Mouse (Mus musculus): ENCODE data around the gene Btf3l4. TPM values are rescaled to one million over a fixed set of nuclear protein-coding genes. Genes with fewer than 3 reads are reported as not detected.

The Btf3l4 gene
- polyA plus RNA-seq, 1 experiment from 2014 or later: 211 TPM

DNA sequence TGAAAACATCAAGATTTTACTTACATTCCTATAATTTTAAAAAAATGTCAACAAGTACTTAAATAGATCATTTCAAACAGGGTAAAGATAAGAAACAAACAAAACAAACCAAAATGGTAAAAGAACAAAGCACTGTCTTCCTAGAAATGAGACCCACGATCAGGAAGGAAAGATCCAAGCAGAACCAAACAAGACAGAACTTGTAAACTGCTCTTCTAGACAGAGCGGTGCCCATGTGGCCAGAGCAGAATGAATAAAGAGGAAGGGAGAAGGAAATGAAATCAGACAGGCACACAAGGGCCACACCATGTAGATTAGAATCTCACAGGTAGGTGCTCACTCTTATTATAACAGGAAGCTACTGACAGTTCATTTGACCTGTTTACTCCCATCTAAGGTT is 6.8 kb downstream of the Btf3l4 start:
- Histone ChIP-seq H3K4me2 (ENCODE audit: low read length) (no peak overlapping the region), H3K4me3 (replicated peaks; ENCODE audit: low read length) (no peak overlapping the region), H3K27ac (ENCODE audit: low read length) (no peak overlapping the region), H3K9me3 (ENCODE audit: control insufficient read depth, low read length) (no peaks in the 10 kb centered on the region), H3K9ac (replicated peaks; ENCODE audit: low read depth, low read length) (no peak overlapping the region), H3K4me1 (replicated peaks; ENCODE audit: control insufficient read depth, insufficient read depth, low read length) (peaks cover 4% of the 10 kb centered on the region), H3K36me3 (ENCODE audit: control insufficient read depth, insufficient read depth) (peaks cover 31% of the 10 kb centered on the region), H3K27me3 (replicated peaks; ENCODE audit: control insufficient read depth, insufficient read depth, low read length) (no peaks in the 10 kb centered on the region)
- ATAC-seq: no peak
- 86% methylated on average over 2 of the region's 2 CpGs for WGBS

DNA sequence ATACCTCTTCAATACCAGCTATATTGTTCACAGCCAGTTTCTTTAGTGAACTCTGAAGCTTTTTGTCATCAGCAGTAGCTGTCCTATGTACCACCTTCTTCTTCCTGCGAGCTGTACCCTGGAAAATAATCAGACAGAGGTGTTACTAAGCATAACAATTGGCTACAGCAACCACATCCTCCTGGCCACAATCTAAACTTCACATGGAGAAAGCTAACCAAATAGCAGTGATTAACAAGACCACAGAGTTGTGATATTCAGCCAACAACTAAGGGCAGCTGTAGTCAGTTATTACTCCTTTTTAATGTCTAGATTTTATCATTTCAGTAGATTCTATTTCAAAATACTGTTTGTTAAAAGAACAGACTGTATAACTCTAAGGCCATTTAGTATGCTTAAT is 7.3 kb downstream of the Btf3l4 start:
- no peak overlapping the region for H3K4me2 ChIP-seq (ENCODE audit: low read length)
- H3K27ac ChIP-seq (ENCODE audit: low read length): no peak overlapping the region
- H3K4me1 ChIP-seq (replicated peaks; ENCODE audit: control insufficient read depth, insufficient read depth, low read length): 0 out of 2 replicates have a peak, but pooled peaks cover 3% of the 10 kb centered on the region
- no peak overlapping the region for H3K4me3 ChIP-seq (replicated peaks; ENCODE audit: low read length)
- WGBS: 82% methylated on average over 1 of the region's 1 CpGs
- no peaks in the 10 kb centered on the region for H3K27me3 ChIP-seq (replicated peaks; ENCODE audit: control insufficient read depth, insufficient read depth, low read length)
- no peak overlapping the region for H3K9ac ChIP-seq (replicated peaks; ENCODE audit: low read depth, low read length)
- no peaks in the 10 kb centered on the region for H3K9me3 ChIP-seq (ENCODE audit: control insufficient read depth, low read length)
- H3K36me3 ChIP-seq (ENCODE audit: control insufficient read depth, insufficient read depth): peaks cover 34% of the 10 kb centered on the region
- ATAC-seq: no peak

DNA sequence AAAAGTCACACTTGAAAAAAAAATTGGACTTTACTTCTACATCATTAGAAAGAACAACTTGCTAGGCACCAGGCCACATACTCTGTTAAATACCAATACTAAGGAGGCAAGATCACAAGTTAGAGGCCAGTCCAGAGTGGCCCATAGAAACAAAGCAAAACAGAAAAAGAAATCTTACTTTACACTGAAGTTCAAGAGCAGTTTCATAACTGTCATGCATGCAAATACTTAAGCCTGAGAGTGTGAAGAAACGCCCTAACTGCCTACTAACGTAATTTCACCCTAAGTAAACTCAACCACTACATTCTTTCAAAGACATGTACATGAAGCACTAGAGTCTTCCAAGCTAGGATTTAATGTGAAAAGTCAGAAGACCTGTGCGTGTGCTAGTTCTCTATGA is 7.7 kb downstream of the Btf3l4 start:
- Histone ChIP-seq H3K9ac (replicated peaks; ENCODE audit: low read depth, low read length) (no peak overlapping the region), H3K4me2 (ENCODE audit: low read length) (no peak overlapping the region), H3K4me3 (replicated peaks; ENCODE audit: low read length) (no peak overlapping the region), H3K9me3 (ENCODE audit: control insufficient read depth, low read length) (no peaks in the 10 kb centered on the region), H3K27ac (ENCODE audit: low read length) (no peak overlapping the region), H3K36me3 (ENCODE audit: control insufficient read depth, insufficient read depth) (peaks cover 36% of the 10 kb centered on the region), H3K27me3 (replicated peaks; ENCODE audit: control insufficient read depth, insufficient read depth, low read length) (no peaks in the 10 kb centered on the region), H3K4me1 (replicated peaks; ENCODE audit: control insufficient read depth, insufficient read depth, low read length) (no peaks in the 10 kb centered on the region)
- WGBS: 96% methylated on average over 3 of the region's 3 CpGs
- ATAC-seq: no peak

DNA sequence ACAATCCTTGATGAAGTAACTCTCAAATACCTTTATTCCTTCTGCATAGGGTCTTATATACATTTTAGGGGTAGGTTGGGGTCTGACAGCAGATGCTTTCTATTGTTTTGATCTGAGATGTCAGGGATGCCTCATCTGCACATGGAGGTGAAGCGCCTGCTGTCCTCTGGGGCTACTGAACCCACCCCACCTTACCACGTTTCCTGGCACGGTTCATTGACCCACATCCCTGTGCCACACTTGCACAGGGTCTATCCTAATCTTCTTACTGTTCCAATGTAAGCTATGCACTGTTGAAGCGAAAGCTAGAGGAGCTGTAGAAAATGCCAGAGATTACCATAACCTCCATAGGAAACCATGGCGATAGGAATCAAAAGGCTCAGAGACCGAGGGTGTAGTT is 21.9 kb downstream of the Btf3l4 start:
- no peaks in the 10 kb centered on the region for H3K9me3 ChIP-seq (ENCODE audit: control insufficient read depth, low read length)
- no peak overlapping the region for H3K4me2 ChIP-seq (ENCODE audit: low read length)
- no peak overlapping the region for H3K4me3 ChIP-seq (replicated peaks; ENCODE audit: low read length)
- H3K9ac ChIP-seq (replicated peaks; ENCODE audit: low read depth, low read length): no peak overlapping the region
- no peak for ATAC-seq
- 68% methylated on average over 6 of the region's 6 CpGs for WGBS
- H3K36me3 ChIP-seq (ENCODE audit: control insufficient read depth, insufficient read depth): 0 out of 2 replicates have a peak, but pooled peaks cover 3% of the 10 kb centered on the region
- H3K27me3 ChIP-seq (replicated peaks; ENCODE audit: control insufficient read depth, insufficient read depth, low read length): no peaks in the 10 kb centered on the region
- H3K4me1 ChIP-seq (replicated peaks; ENCODE audit: control insufficient read depth, insufficient read depth, low read length): no peaks in the 10 kb centered on the region
- H3K27ac ChIP-seq (ENCODE audit: low read length): no peak overlapping the region

DNA sequence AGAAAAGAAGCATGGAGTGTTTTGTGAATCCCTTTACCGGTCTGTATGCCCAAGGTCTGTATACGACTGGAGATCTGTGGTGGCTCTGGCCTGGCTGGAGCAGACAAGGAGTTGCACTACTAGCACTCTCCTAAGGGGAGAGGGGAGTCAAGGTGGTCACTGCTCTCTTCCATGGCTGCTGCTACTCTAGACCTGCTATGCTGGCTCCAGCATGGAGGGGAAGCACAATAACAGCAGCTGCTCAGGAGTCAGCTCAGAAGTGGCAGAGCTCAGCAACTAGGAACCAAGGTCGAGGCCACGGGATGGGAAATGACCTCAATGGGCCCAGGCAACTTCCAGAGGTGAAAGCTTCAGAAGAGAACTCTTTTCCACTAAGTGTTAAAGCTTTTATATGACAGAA is 22.3 kb downstream of the Btf3l4 start:
- ATAC-seq: no peak
- 66% methylated on average over 4 of the region's 4 CpGs for WGBS
- no peak overlapping the region for H3K27ac ChIP-seq (ENCODE audit: low read length)
- H3K9ac ChIP-seq (replicated peaks; ENCODE audit: low read depth, low read length): no peak overlapping the region
- H3K4me3 ChIP-seq (replicated peaks; ENCODE audit: low read length): no peak overlapping the region
- no peaks in the 10 kb centered on the region for H3K9me3 ChIP-seq (ENCODE audit: control insufficient read depth, low read length)
- H3K36me3 ChIP-seq (ENCODE audit: control insufficient read depth, insufficient read depth): 0 out of 2 replicates have a peak, but pooled peaks cover 3% of the 10 kb centered on the region
- H3K27me3 ChIP-seq (replicated peaks; ENCODE audit: control insufficient read depth, insufficient read depth, low read length): no peaks in the 10 kb centered on the region
- H3K4me1 ChIP-seq (replicated peaks; ENCODE audit: control insufficient read depth, insufficient read depth, low read length): no peaks in the 10 kb centered on the region
- no peak overlapping the region for H3K4me2 ChIP-seq (ENCODE audit: low read length)

DNA sequence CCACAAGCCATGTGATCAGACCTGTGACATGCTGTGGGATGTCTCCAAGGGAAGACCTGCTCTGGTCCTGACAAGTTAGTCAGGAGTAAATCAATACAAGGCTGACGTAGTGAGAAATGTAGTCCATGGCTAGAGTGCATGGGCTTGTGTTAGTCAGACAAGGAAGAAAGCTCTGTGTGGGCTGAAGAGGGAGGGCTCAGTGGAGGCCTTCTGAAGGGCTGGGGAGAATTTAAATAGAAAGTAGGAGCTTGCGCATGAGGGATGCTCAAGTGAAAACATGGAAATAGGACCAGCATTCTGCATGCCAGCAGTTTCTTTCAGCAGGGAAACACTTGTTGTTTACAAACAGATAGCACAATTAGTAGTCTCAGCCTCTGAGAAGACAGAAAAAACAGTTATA is 29.9 kb downstream of the Btf3l4 start:
- Histone ChIP-seq H3K36me3 (ENCODE audit: control insufficient read depth, insufficient read depth) (no peaks in the 10 kb centered on the region), H3K27me3 (replicated peaks; ENCODE audit: control insufficient read depth, insufficient read depth, low read length) (no peaks in the 10 kb centered on the region), H3K9ac (replicated peaks; ENCODE audit: low read depth, low read length) (no peak overlapping the region), H3K9me3 (ENCODE audit: control insufficient read depth, low read length) (no peaks in the 10 kb centered on the region), H3K27ac (ENCODE audit: low read length) (no peak overlapping the region), H3K4me2 (ENCODE audit: low read length) (no peak overlapping the region), H3K4me3 (replicated peaks; ENCODE audit: low read length) (no peak overlapping the region), H3K4me1 (replicated peaks; ENCODE audit: control insufficient read depth, insufficient read depth, low read length) (no peaks in the 10 kb centered on the region)
- no peak for ATAC-seq
- 78% methylated on average over 2 of the region's 2 CpGs for WGBS

DNA sequence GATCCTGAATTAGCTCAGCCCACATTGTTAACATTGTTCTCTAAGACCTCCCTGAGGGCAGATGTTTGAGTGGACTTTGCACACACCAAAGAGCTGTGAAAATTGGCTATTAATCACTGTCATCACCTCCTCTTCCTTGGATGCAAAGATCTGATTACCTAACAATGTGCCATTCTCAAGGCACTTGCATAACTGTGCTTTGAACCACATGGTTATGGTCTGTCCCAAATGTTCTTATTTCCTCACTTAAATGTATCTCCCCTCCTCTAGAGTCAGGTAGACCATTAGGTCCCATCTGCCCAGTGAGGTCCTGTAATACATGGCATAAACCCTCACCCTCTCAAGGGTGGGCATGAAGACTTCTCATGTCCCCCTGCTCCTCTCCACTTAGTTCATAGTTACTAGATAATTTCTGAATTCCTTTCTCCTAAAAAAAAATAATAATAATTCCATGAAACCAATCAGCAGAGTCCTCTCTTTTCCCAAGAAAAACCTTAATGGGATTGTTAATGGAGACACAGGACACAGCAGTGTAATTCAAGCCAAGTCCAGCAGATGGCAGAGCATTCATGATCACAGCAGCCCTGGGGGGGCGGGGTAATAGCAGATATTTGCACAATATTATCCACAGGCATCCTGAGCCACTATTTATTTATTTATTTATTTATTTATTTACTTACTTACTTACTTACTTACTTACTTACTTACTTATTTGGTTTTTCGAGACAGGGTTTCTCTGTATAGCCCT is 35.2 kb downstream of the Btf3l4 start:
- H3K27me3 ChIP-seq (replicated peaks; ENCODE audit: control insufficient read depth, insufficient read depth, low read length): no peaks in the 10 kb centered on the region
- WGBS: 56% methylated on average over 2 of the region's 2 CpGs
- no peak overlapping the region for H3K4me3 ChIP-seq (replicated peaks; ENCODE audit: low read length)
- H3K9ac ChIP-seq (replicated peaks; ENCODE audit: low read depth, low read length): no peak overlapping the region
- no peak for ATAC-seq
- H3K9me3 ChIP-seq (ENCODE audit: control insufficient read depth, low read length): no peaks in the 10 kb centered on the region
- no peak overlapping the region for H3K4me2 ChIP-seq (ENCODE audit: low read length)
- H3K27ac ChIP-seq (ENCODE audit: low read length): no peak overlapping the region
- H3K36me3 ChIP-seq (ENCODE audit: control insufficient read depth, insufficient read depth): no peaks in the 10 kb centered on the region
- H3K4me1 ChIP-seq (replicated peaks; ENCODE audit: control insufficient read depth, insufficient read depth, low read length): no peaks in the 10 kb centered on the region

DNA sequence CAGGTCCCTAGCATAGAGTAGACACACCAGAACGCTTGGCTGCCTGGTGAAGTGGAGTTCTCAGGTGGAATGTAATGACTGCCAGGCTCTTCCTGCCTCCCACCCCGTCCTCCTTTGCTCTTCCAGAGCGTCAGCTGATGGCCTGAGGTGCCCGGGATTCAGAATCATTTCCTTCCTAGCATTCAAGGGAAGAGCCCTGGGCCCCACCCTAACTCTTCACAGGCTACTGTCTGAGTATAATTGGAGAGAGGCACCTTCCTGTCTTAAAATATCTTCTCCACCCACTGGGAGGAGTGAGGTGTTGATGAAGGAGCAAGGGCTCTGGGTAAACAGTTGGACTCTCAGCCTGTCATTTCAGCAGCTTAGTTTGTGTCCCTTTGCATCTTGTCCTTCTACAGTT is 36.7 kb downstream of the Btf3l4 start:
- Histone ChIP-seq H3K4me1 (replicated peaks; ENCODE audit: control insufficient read depth, insufficient read depth, low read length) (no peaks in the 10 kb centered on the region), H3K36me3 (ENCODE audit: control insufficient read depth, insufficient read depth) (no peaks in the 10 kb centered on the region), H3K4me2 (ENCODE audit: low read length) (no peak overlapping the region), H3K4me3 (replicated peaks; ENCODE audit: low read length) (no peak overlapping the region), H3K27me3 (replicated peaks; ENCODE audit: control insufficient read depth, insufficient read depth, low read length) (no peaks in the 10 kb centered on the region), H3K27ac (ENCODE audit: low read length) (no peak overlapping the region), H3K9ac (replicated peaks; ENCODE audit: low read depth, low read length) (no peak overlapping the region), H3K9me3 (ENCODE audit: control insufficient read depth, low read length) (no peaks in the 10 kb centered on the region)
- 66% methylated on average over 4 of the region's 4 CpGs for WGBS
- no peak for ATAC-seq

DNA sequence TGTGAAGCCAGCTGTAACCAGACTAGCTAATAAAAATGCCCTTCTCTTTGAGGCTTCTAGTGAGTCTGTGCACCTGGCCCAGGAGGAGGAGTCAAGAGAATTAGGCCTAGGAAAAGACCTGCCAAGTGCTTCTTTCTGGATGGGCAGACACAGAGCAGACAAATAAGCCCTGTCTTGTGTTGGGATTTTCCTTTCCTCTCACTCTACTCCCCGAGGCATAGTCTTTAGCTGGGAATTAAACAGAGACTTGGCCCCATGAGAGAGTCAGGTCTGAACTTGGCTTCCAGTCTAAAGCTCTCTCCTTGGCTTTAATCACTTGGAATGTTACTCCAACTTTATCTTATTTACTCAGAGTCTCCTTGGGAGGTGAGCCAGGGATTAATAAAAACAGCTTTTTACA is 39.5 kb downstream of the Btf3l4 start:
- no peak for ATAC-seq
- Histone ChIP-seq H3K4me1 (replicated peaks; ENCODE audit: control insufficient read depth, insufficient read depth, low read length) (no peaks in the 10 kb centered on the region), H3K27me3 (replicated peaks; ENCODE audit: control insufficient read depth, insufficient read depth, low read length) (no peaks in the 10 kb centered on the region), H3K4me2 (ENCODE audit: low read length) (no peak overlapping the region), H3K4me3 (replicated peaks; ENCODE audit: low read length) (no peak overlapping the region), H3K27ac (ENCODE audit: low read length) (no peak overlapping the region), H3K36me3 (ENCODE audit: control insufficient read depth, insufficient read depth) (no peaks in the 10 kb centered on the region), H3K9ac (replicated peaks; ENCODE audit: low read depth, low read length) (no peak overlapping the region), H3K9me3 (ENCODE audit: control insufficient read depth, low read length) (no peaks in the 10 kb centered on the region)
- 55% methylated on average over 1 of the region's 1 CpGs for WGBS

DNA sequence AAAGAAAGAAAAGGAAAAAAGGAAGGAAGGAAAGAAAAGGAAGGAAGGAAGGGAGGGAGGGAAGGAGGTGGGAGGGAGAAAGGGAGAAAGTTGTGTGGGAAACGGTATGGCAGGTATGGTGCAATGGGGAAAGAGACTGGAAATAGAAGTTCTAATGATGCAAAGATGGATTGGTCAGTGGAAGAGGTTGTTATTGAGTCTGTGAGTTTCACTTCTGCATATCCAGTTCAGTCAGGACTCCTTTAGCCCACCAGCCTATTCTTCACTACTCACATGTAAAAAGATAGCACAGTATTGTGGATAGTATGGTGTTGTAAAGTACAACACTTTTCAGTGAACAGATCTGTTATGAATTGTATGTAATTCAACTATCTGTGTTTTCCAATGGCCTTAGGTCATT is 42.9 kb downstream of the Btf3l4 start:
- WGBS: 85% methylated on average over 1 of the region's 1 CpGs
- H3K4me3 ChIP-seq (replicated peaks; ENCODE audit: low read length): no peak overlapping the region
- no peaks in the 10 kb centered on the region for H3K36me3 ChIP-seq (ENCODE audit: control insufficient read depth, insufficient read depth)
- H3K27me3 ChIP-seq (replicated peaks; ENCODE audit: control insufficient read depth, insufficient read depth, low read length): no peaks in the 10 kb centered on the region
- H3K27ac ChIP-seq (ENCODE audit: low read length): no peak overlapping the region
- H3K4me2 ChIP-seq (ENCODE audit: low read length): no peak overlapping the region
- H3K4me1 ChIP-seq (replicated peaks; ENCODE audit: control insufficient read depth, insufficient read depth, low read length): no peaks in the 10 kb centered on the region
- H3K9me3 ChIP-seq (ENCODE audit: control insufficient read depth, low read length): no peaks in the 10 kb centered on the region
- no peak for ATAC-seq
- no peak overlapping the region for H3K9ac ChIP-seq (replicated peaks; ENCODE audit: low read depth, low read length)

All from forebrain, embryonic 16.5 days (tissue).